Mouse (Mus musculus) kidney, adult 2 months (tissue): ENCODE results near the gene Gm21887. TPM values are rescaled to one million over a fixed set of nuclear protein-coding genes. Genes with fewer than 3 reads are reported as not detected.
A peak's percentile ranks its signal among the peaks of the same experiment; 100 is the strongest.
"Not testable (repeated sequence)": the region's sequence is repeated elsewhere in the genome, so short reads cannot be mapped to it uniquely, and the experiment has no call there.

Experiments
- DNase-seq: peaks from one replicate; pipeline ENCODE4 v3.0.0; 2021
- H3K27ac ChIP-seq: fragments of 200-500 bp; 2 replicates; pipeline ENCODE4 v1.5.1; 2012; ENCODE audit warnings: low read depth, low read length, control low read depth, inconsistent platforms; ENCODE audit not compliant: insufficient read depth
- H3K27me3 ChIP-seq: fragments of 200-500 bp; replicated peaks from 2 replicates; pipeline ENCODE4 v1.6.1; 2012; ENCODE audit warnings: mild to moderate bottlenecking, moderate library complexity, low read length, inconsistent platforms; ENCODE audit not compliant: control insufficient read depth, insufficient read depth
- H3K36me3 ChIP-seq: fragments of 200-500 bp; 2 replicates; pipeline ENCODE4 v1.6.1; 2012; ENCODE audit warnings: mild to moderate bottlenecking, moderate library complexity, low read length, inconsistent platforms; ENCODE audit not compliant: control insufficient read depth, insufficient read depth
- H3K4me1 ChIP-seq: fragments of 200-500 bp; 2 replicates; pipeline ENCODE4 v1.6.1; 2011; ENCODE audit warnings: low read length; ENCODE audit not compliant: control insufficient read depth, insufficient read depth
- H3K4me3 ChIP-seq: fragments of 200-500 bp; 2 replicates; pipeline ENCODE4 v1.5.1; 2011; ENCODE audit warnings: mild to moderate bottlenecking, low read depth, low read length, control low read depth; ENCODE audit not compliant: insufficient read depth
- CTCF ChIP-seq: fragments of 200-500 bp; conservative IDR thresholded peaks from 2 replicates; pipeline ENCODE4 v1.5.1; 2011; ENCODE audit warnings: low read depth, mild to moderate bottlenecking, control low read depth, low read length, moderate library complexity, mixed read lengths; ENCODE audit not compliant: insufficient read depth, insufficient read length
- POLR2A ChIP-seq: fragments of 200-500 bp; IDR thresholded peaks from one replicate; pipeline ENCODE4 v1.6.1; 2011; ENCODE audit warnings: low read depth, low read length, control low read depth
- WGBS: fragments of 180-500 bp; shearing (Covaris S2); methylation state at CpG from one replicate; pipeline ENCODE4 v1.1.7; 2018; 5-methylcytosine and 5-hydroxymethylcytosine counted together
- polyA plus RNA-seq: library from polyadenylated mRNA; depleted of rRNA; stranded (reverse); fragments of >200 nt; gene quantifications from 2 replicates; pipeline ENCODE4 v1.2.3, GENCODE M21; 2012; rRNA removed

Gene Gm21887
- polyA plus RNA-seq: 108 and 184 TPM in 2 replicates

GRCm38 (mm10) chrX:170009016-170009750 is at the start of gene Gm21887:
TSS of gene Gm21887 (plus strand) at chrX:170009659.
- H3K36me3 ChIP-seq, H3K27me3 ChIP-seq, H3K4me1 ChIP-seq: not testable (repeated sequence)
- Histone ChIP-seq H3K27ac (peak within 1 kb of the TSS; percentile 19), H3K4me3 (peak within 1 kb of the TSS; percentile 72)
- WGBS: 91% methylated on average over 118 of the region's 118 CpGs
- peak; percentile 98 for DNase-seq

DNA sequence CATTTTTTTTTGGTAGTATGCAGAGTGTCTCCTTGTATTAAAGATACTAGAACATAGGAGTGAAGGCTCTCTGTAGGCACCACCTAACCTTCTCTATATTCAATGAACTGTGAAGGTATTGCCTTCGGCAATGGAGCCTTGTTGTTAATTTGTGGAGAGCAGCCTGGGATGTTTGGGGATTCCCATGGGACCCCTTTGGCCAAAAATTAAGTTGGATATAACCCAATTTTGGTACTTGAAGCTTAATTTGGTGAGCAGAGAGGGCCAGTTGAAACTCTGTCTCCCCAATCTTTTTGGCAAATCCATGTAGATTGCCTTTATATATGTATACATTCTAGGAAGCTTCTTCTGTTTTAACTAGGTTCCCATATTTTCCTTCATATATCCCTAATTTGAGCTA is 40.1 kb upstream of the Gm21887 start:
- 81% methylated on average over 1 of the region's 1 CpGs for WGBS

DNA sequence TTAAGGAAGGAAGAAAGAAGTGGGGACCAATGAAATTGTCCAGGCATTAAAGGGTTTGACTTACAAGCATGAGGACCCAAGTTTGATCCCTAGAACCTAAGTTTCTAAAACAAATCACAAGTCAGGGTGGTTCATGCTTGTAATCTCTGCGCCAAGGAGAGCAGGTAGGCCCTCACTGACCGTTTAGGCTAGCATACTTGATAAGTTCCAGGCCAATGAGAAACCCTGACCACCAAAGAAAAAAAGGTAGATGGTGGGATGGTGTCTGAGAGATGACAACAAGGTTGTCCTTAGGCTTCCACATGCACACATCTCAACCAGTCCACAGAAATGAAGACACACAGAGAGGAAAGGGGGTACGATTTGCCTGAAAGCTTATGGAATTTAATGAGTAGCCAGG is 39.7 kb upstream of the Gm21887 start:
- not testable (repeated sequence) for H3K27ac ChIP-seq, H3K4me1 ChIP-seq, H3K27me3 ChIP-seq, H3K36me3 ChIP-seq, H3K4me3 ChIP-seq
- DNase-seq: peak; percentile 0
- 81% methylated on average over 3 of the region's 3 CpGs for WGBS

More for the DNA sequence above, 40.1 kb upstream of the Gm21887 start:
- DNase-seq: no peak
- Histone ChIP-seq H3K27me3 (no peaks in the 10 kb centered on the region; the same call in 1 of the 2 replicates), H3K36me3 (no peaks in the 10 kb centered on the region; the same call in 1 of the 2 replicates), H3K4me1 (peaks cover 4% of the 10 kb centered on the region; the same call in 1 of the 2 replicates), H3K27ac (no peak overlapping the region), H3K4me3 (no peak overlapping the region)
- TF ChIP-seq CTCF: no peak
- TF ChIP-seq POLR2A: no peak

DNA sequence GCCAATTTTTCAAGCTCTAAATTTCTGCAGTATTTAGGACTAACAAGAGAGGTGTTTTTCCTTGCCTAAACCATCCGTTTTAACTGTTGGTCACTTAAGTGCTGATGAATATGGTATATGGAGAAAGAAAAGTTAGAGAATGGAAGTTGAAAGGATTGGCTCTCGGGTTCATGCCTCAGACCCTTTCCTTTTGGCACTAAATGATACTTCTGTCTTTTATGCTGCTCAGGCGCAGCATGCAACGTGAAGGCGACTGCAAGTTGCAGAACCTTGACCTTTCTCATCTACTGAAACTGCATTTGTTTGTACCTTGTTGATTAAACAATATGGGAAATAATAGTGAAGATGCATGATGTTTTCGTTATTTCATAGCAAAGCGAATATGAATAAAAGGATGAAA is 38.9 kb upstream of the Gm21887 start:
- not testable (repeated sequence) for H3K4me3 ChIP-seq, H3K36me3 ChIP-seq, H3K4me1 ChIP-seq, H3K27ac ChIP-seq, H3K27me3 ChIP-seq
- 88% methylated on average over 7 of the region's 7 CpGs for WGBS
- DNase-seq: peak; percentile 1

GRCm38 (mm10) chrX:169971562-169971961 is 37.9 kb upstream of the Gm21887 start:
- not testable (repeated sequence) for H3K4me3 ChIP-seq, H3K4me1 ChIP-seq, H3K27me3 ChIP-seq, H3K36me3 ChIP-seq, H3K27ac ChIP-seq
- DNase-seq: peak; percentile 0
- WGBS: 85% methylated on average over 6 of the region's 6 CpGs

GRCm38 (mm10) chrX:169972131-169972530 is 37.3 kb upstream of the Gm21887 start:
- 0 out of 2 replicates have a peak overlapping the region, but pooled peaks have one; percentile 27 for H3K27ac ChIP-seq

DNA sequence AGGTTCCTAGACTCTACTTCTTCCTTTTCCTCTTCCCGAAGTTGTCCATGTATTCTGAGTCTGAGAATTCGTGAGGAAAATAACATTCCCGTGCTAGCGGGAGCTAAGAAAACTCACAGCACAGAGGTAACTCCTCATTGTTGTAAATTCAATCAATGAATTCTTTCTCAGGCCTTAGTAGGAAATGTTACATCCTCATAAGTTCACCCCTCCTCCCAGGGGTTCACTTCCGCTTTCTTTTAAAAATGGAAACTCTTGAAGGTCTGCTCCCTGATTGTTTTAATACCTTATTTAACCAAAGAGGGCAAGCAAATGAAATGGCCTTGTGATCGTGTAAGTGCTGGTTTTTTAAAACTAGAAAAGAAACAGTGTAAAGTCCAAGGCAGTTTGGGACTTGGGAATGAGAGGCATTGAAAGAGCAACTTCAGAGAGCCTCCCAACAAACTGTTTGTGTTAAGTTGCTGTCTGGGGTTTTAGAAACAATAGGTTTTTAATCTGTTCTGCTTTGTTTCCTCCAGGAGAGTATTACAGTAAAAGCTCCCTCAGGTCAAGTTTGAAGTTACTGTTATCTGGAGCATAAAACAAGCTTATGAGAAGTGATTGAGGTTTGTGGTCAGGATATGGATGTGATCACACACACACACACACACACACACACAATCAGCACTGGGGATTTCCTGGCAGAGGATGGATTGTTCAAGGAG is 36.5 kb upstream of the Gm21887 start:
- H3K4me1 ChIP-seq, H3K27me3 ChIP-seq, H3K36me3 ChIP-seq, H3K4me3 ChIP-seq: not testable (repeated sequence)
- peak; percentile 59 for DNase-seq
- WGBS: 74% methylated on average over 6 of the region's 6 CpGs
- peak overlapping the region; percentile 71; the same call in 1 of the 2 replicates for H3K27ac ChIP-seq

More at GRCm38 (mm10) chrX:169972131-169972530, 37.3 kb upstream of the Gm21887 start:
- H3K4me1 ChIP-seq, H3K4me3 ChIP-seq, H3K36me3 ChIP-seq, H3K27me3 ChIP-seq, DNase-seq: not testable (repeated sequence)
- WGBS: 57% methylated on average over 2 of the region's 2 CpGs

GRCm38 (mm10) chrX:169973806-169974205 is 35.7 kb upstream of the Gm21887 start:
- H3K4me1 ChIP-seq, H3K27me3 ChIP-seq, H3K36me3 ChIP-seq, H3K4me3 ChIP-seq, H3K27ac ChIP-seq: not testable (repeated sequence)
- 59% methylated on average over 3 of the region's 3 CpGs for WGBS
- DNase-seq: peak; percentile 27

DNA sequence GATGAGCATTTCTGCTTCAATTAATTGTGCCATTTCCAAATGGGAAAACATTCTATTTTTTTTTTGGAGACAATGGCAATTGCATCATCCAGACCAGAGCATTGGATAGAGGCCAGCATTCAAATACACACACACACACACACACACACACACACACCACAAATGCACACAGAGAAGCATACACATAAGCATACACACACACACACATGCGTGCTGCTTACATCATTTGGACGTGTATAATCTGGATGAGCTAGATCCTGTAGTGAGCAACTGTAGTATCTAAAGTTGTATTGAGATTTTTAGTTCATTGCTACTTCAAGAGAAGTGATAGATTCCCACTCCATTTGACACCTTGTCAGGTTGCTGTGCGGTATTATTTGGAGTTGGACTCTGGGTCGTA is 35.0 kb upstream of the Gm21887 start:
- WGBS: 50% methylated on average over 4 of the region's 4 CpGs
- not testable (repeated sequence) for H3K4me3 ChIP-seq, H3K27me3 ChIP-seq, H3K27ac ChIP-seq, H3K36me3 ChIP-seq, H3K4me1 ChIP-seq
- peak; percentile 39 for DNase-seq

DNA sequence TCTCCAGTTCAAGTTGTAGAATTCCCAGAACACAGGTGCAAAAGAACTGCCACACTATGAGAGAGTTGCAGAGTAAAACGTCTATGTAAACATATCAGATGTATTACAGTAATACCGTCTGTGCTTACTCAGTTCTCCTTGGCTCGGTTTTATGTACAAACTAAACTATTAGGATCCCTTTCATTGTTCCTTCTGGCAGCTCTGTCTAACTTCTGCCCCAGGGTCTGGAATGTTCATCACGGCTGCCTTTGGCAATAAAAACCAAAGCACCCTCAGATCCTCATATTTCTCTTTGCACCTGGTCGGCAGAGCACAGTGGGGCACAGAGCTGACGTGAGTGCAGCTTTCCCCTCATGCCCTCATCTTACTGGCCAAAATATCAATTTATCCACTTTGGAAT is 34.5 kb upstream of the Gm21887 start:
- H3K4me1 ChIP-seq: peaks cover 10% of the 10 kb centered on the region; the same call in 1 of the 2 replicates
- not testable (repeated sequence) for H3K36me3 ChIP-seq, H3K27me3 ChIP-seq, H3K27ac ChIP-seq, H3K4me3 ChIP-seq
- WGBS: 52% methylated on average over 6 of the region's 6 CpGs
- DNase-seq: peak; percentile 31

GRCm38 (mm10) chrX:169975681-169976131 is 33.8 kb upstream of the Gm21887 start:
- not testable (repeated sequence) for H3K27ac ChIP-seq, H3K36me3 ChIP-seq, H3K4me3 ChIP-seq, H3K27me3 ChIP-seq
- DNase-seq: peak; percentile 75
- WGBS: 66% methylated on average over 3 of the region's 3 CpGs
- peaks cover 14% of the 10 kb centered on the region; the same call in 1 of the 2 replicates for H3K4me1 ChIP-seq
